Mouse (Mus musculus): ENCODE measurements around the gene Pde7b.

- TF ChIP-seq POLR2A (IDR thresholded peaks at IDR 0.05; ENCODE audit: extremely low read depth, insufficient read depth, low read length) (no peak), CTCF (IDR thresholded peaks at IDR 0.05; ENCODE audit: extremely low read depth, insufficient read depth, low read length) (no peak)
Measured at GRCm38 (mm10) chr10:20748938-20749337, 24.1 kb upstream of the Pde7b start.
